Mouse (Mus musculus) heart, embryonic 16.5 days (tissue): ENCODE measurements at regions not wholly inside any gene's neighbourhood (a gene's known extent, or its start where the extent isn't known, plus 50 kb on each side); places are given as distances from the start of the nearest gene placed in this dataset.

Experiments
- ATAC-seq: fragments of 200-750 bp; cut with Nextera tagmentation; replicated peaks from 2 replicates; pipeline ENCODE4 v1.8.0; 2017; ENCODE audit warnings: moderate number of reproducible peaks; ENCODE audit not compliant: insufficient read depth, low FRiP score; ENCODE audit errors: extremely low read depth
- H3K27ac ChIP-seq: fragments of 300-500 bp; sonication (generic); 2 replicates; pipeline ENCODE4 v1.5.1; 2014; ENCODE audit warnings: mild to moderate bottlenecking, low read length, control low read depth, moderate library complexity
- H3K27me3 ChIP-seq: fragments of 300-500 bp; sonication (generic); 2 replicates; pipeline ENCODE4 v1.6.1; 2014; ENCODE audit warnings: low read length, mixed read lengths; ENCODE audit not compliant: control insufficient read depth, insufficient read depth
- H3K36me3 ChIP-seq: fragments of 300-500 bp; sonication (generic); 2 replicates; pipeline ENCODE4 v1.6.1; 2014; ENCODE audit not compliant: control insufficient read depth, insufficient read depth
- H3K4me1 ChIP-seq: fragments of 300-500 bp; sonication (generic); 2 replicates; pipeline ENCODE4 v1.6.1; 2014; ENCODE audit warnings: low read length, mixed read lengths; ENCODE audit not compliant: control insufficient read depth, insufficient read depth
- H3K4me2 ChIP-seq: fragments of 300-500 bp; sonication (generic); 2 replicates; pipeline ENCODE4 v1.6.1; 2014; ENCODE audit warnings: low read depth, mild to moderate bottlenecking, control low read depth, low read length
- H3K4me3 ChIP-seq: fragments of 300-500 bp; sonication (generic); 2 replicates; pipeline ENCODE4 v1.5.1; 2014; ENCODE audit warnings: mild to moderate bottlenecking, control low read depth, low read length
- H3K9ac ChIP-seq: fragments of 300-500 bp; sonication (generic); 2 replicates; pipeline ENCODE4 v1.6.1; 2014; ENCODE audit warnings: low read length, control low read depth
- H3K9me3 ChIP-seq: fragments of 300-500 bp; sonication (generic); replicated peaks from 2 replicates; pipeline ENCODE4 v1.6.1; 2016; ENCODE audit warnings: low read length; ENCODE audit not compliant: control insufficient read depth
- WGBS: fragments of 180-500 bp; shearing (Covaris S2); extraction: QIAGEN DNeasy Blood & Tissue Kit; methylation state at CpG from one replicate; pipeline ENCODE4 v1.1.7; 2014; 5-methylcytosine and 5-hydroxymethylcytosine counted together

- Histone ChIP-seq H3K4me2 (no peak overlapping the region), H3K4me3 (no peak overlapping the region), H3K27me3 (no peaks in the 10 kb centered on the region), H3K36me3 (no peaks in the 10 kb centered on the region), H3K9me3 (no peaks in the 10 kb centered on the region), H3K27ac (no peak overlapping the region), H3K9ac (no peak overlapping the region), H3K4me1 (no peaks in the 10 kb centered on the region)
- ATAC-seq: peak; percentile 37
These were observed 345.1 kb downstream of the Fam181b start for GRCm38 (mm10) chr7:93424717-93425116.

GRCm38 (mm10) chr7:93435034-93435433, 355.4 kb downstream of the Fam181b start:
- Histone ChIP-seq H3K36me3 (no peaks in the 10 kb centered on the region), H3K9me3 (no peaks in the 10 kb centered on the region; the same call in 1 of the 2 replicates), H3K4me2 (no peak overlapping the region), H3K9ac (no peak overlapping the region), H3K27ac (no peak overlapping the region), H3K27me3 (no peaks in the 10 kb centered on the region), H3K4me1 (no peaks in the 10 kb centered on the region), H3K4me3 (no peak overlapping the region)
- ATAC-seq: no peak

DNA sequence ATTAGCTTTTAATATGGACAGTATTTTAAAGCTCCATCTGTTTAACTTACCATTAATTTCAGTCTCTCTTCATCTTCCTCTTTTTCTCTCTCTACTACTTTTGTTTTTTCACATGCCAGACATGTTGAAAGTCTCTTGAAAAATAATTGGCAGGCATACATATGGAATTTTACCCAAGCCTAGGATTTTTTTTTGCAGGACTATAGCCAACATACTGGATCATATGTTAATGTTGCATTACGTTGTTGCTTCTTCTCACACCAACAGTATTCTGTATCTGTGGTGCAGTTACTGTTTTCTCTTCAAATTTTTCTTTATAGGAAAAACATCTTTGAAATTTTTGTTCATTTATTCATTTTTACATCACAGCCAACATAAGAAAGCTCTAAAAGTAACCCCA, 374.4 kb downstream of the Fam181b start:
- H3K4me1 ChIP-seq: no peaks in the 10 kb centered on the region
- H3K36me3 ChIP-seq: no peaks in the 10 kb centered on the region
- H3K4me2 ChIP-seq: no peak overlapping the region
- no peak overlapping the region for H3K9ac ChIP-seq
- ATAC-seq: no peak
- no peak overlapping the region for H3K4me3 ChIP-seq
- H3K27me3 ChIP-seq: no peaks in the 10 kb centered on the region
- 71% methylated on average over 1 of the region's 1 CpGs for WGBS
- no peaks in the 10 kb centered on the region for H3K9me3 ChIP-seq
- no peak overlapping the region for H3K27ac ChIP-seq

DNA sequence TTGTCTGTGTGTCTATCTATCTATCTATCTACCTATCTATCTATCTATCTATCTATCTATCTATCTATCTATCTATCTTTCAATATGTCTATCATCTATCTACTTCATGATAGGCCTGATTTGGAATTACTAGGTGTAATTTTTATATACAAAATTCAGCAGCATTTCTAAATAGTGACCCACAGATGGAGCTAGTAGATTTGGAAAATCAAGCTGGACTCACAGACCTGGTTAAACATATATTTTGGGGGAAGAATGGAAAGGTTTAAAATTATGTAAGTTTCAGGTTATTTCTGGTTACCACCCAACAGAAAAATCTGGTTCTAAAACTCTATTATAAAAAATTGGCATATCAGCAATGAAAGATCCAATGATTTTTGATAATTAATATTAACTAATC, 383.7 kb downstream of the Fam181b start:
- Histone ChIP-seq H3K4me1 (no peaks in the 10 kb centered on the region), H3K9me3 (no peaks in the 10 kb centered on the region; the same call in 1 of the 2 replicates), H3K36me3 (no peaks in the 10 kb centered on the region), H3K9ac (no peak overlapping the region), H3K27ac (no peak overlapping the region), H3K27me3 (no peaks in the 10 kb centered on the region), H3K4me2 (no peak overlapping the region), H3K4me3 (no peak overlapping the region)
- ATAC-seq: no peak

GRCm38 (mm10) chr7:93473371-93473770, 393.7 kb downstream of the Fam181b start:
- Histone ChIP-seq H3K36me3 (no peaks in the 10 kb centered on the region), H3K9ac (no peak overlapping the region), H3K4me2 (no peak overlapping the region), H3K4me1 (no peaks in the 10 kb centered on the region), H3K9me3 (no peaks in the 10 kb centered on the region), H3K27ac (no peak overlapping the region), H3K27me3 (no peaks in the 10 kb centered on the region), H3K4me3 (no peak overlapping the region)
- no peak for ATAC-seq
- WGBS: 70% methylated on average over 1 of the region's 1 CpGs

GRCm38 (mm10) chr7:93510636-93511035, 431.0 kb downstream of the Fam181b start:
- 56% methylated on average over 2 of the region's 2 CpGs for WGBS
- H3K27ac ChIP-seq: no peak overlapping the region
- H3K27me3 ChIP-seq: no peaks in the 10 kb centered on the region
- no peaks in the 10 kb centered on the region for H3K9me3 ChIP-seq
- no peak overlapping the region for H3K9ac ChIP-seq
- no peak overlapping the region for H3K4me2 ChIP-seq
- no peaks in the 10 kb centered on the region for H3K4me1 ChIP-seq
- ATAC-seq: no peak
- no peak overlapping the region for H3K4me3 ChIP-seq
- H3K36me3 ChIP-seq: no peaks in the 10 kb centered on the region

DNA sequence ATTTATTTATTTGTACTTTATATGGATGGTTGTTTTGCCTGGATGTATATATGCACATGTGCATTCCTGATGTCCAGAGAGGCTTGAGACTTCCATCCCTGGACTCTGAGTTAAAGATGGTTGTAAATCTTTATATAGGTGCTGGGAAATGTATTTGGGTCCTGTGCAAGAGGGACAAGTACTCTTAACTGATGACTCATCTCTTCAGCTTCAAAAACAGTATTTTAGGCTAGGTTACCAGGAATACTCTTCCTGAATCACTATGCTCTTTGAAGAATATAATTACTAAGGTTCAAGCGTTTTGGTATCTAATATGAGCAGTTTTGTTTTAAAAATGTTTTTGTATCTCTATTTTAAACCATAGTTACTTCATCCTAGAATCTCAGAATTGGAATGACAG, 431.6 kb downstream of the Fam181b start:
- Histone ChIP-seq H3K4me1 (no peaks in the 10 kb centered on the region), H3K4me2 (no peak overlapping the region), H3K9me3 (no peaks in the 10 kb centered on the region), H3K27me3 (no peaks in the 10 kb centered on the region), H3K4me3 (no peak overlapping the region), H3K27ac (no peak overlapping the region), H3K9ac (no peak overlapping the region), H3K36me3 (no peaks in the 10 kb centered on the region)
- 43% methylated on average over 1 of the region's 1 CpGs for WGBS
- ATAC-seq: no peak

GRCm38 (mm10) chr7:93559131-93559530, 479.5 kb downstream of the Fam181b start:
- H3K36me3 ChIP-seq: no peaks in the 10 kb centered on the region
- no peak overlapping the region for H3K9ac ChIP-seq
- H3K4me3 ChIP-seq: no peak overlapping the region
- H3K27ac ChIP-seq: no peak overlapping the region
- ATAC-seq: no peak
- H3K4me1 ChIP-seq: no peaks in the 10 kb centered on the region
- H3K27me3 ChIP-seq: no peaks in the 10 kb centered on the region
- no peaks in the 10 kb centered on the region; the same call in 1 of the 2 replicates for H3K9me3 ChIP-seq
- H3K4me2 ChIP-seq: no peak overlapping the region
- 52% methylated on average over 3 of the region's 3 CpGs for WGBS

DNA sequence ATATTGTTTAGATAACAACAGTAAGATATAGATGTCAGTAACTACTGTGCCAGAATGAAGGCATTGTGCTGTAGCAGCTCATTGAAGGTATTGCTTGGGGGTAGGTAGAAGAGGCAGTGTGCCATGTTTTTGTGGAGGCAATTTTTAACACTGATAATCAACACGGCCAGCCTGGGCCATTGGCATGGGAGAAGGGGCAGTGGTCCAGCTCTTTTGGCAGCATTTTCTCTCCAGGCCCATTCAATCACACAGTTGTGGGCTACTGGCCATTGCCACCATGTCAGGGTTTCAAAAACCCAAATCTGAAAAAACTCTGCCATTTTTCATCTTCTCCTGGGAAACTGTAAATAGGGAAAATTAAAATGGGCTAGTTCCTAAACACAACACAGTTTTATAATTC, 497.9 kb downstream of the Fam181b start:
- H3K4me1 ChIP-seq: no peaks in the 10 kb centered on the region
- H3K9me3 ChIP-seq: no peaks in the 10 kb centered on the region
- ATAC-seq: no peak
- no peak overlapping the region for H3K4me3 ChIP-seq
- H3K4me2 ChIP-seq: no peak overlapping the region
- H3K9ac ChIP-seq: no peak overlapping the region
- no peaks in the 10 kb centered on the region for H3K36me3 ChIP-seq
- H3K27ac ChIP-seq: no peak overlapping the region
- WGBS: 65% methylated on average over 1 of the region's 1 CpGs
- no peaks in the 10 kb centered on the region for H3K27me3 ChIP-seq

GRCm38 (mm10) chr7:93587121-93587520, 507.5 kb downstream of the Fam181b start:
- Histone ChIP-seq H3K9ac (no peak overlapping the region), H3K36me3 (no peaks in the 10 kb centered on the region), H3K27me3 (no peaks in the 10 kb centered on the region), H3K4me2 (no peak overlapping the region), H3K27ac (no peak overlapping the region), H3K4me1 (no peaks in the 10 kb centered on the region), H3K4me3 (no peak overlapping the region), H3K9me3 (no peaks in the 10 kb centered on the region)
- ATAC-seq: no peak
